Mouse (Mus musculus): ENCODE measurements around the gene Slc36a2. TPM values are rescaled to one million over a fixed set of nuclear protein-coding genes. Genes with fewer than 3 reads are reported as not detected.
A peak's percentile ranks its signal among the peaks of the same experiment; 100 is the strongest.

The Slc36a2 gene
- total RNA-seq (2021): under 1 TPM in 1 of 2 experiments, not detected in 1; 0.35 TPM
- long read RNA-seq, experiment 1, partial matches to known transcripts: 0 of 1 reads
- long read RNA-seq, experiment 1, other reads (novel, unspliced or antisense): 0 of 1 reads
- long read RNA-seq, experiment 2: 0 reads

DNA sequence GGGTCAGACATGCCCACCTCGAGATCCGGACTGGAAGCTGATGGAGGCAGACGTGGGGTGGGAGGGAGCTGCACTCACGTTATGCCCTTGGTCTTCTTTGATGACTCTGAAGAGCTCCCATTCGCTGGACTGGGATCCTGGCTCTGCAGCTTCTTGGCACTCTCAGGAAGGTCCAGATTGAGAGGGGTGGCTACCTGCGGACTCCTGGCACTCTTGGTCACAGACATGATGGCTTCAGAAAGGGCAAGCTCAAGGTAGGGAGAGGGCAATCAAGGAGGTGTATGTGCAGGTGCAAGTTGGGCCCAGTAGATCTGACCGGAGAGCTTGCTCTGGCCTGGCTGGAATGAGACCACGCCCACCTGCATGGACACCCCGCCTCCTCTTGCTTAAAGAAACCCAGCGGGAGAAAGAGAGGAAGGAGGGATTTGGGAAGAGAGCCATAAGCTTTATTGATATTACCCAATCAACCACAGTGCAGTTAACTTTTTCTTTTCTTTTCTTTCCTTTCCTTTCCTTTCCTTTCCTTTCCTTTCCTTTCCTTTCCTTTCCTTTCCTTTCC is at the start of gene Slc36a2:
Gene Slc36a2, minus strand, starts transcription at position 345 of the 559 bp plus-strand sequence.
- no peak for DNase-seq (ENCODE audit: low spot score in 2 of 2)

DNA sequence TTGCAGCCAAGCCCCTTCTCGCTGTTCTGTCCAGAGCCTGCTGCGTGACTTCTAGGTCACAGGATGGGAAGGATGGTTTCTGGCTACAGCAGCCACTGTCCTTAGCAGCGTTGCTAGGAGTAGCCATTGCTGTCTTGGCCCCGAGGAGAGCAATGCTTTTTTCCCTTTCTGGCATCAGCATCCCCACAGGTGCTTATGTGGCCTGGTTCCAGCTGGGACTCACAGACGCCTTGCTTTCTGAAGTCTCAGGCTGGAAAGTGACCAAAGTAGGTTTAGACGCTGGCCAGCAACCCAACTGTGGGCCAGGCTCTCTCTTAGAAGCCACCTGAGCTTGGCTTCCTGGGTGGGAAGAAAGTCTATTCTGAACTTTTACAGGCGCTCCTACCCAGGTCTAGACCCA is 49.4 kb upstream of the Slc36a2 start:
- no peak for DNase-seq (ENCODE audit: low spot score in 2 of 2)

DNA sequence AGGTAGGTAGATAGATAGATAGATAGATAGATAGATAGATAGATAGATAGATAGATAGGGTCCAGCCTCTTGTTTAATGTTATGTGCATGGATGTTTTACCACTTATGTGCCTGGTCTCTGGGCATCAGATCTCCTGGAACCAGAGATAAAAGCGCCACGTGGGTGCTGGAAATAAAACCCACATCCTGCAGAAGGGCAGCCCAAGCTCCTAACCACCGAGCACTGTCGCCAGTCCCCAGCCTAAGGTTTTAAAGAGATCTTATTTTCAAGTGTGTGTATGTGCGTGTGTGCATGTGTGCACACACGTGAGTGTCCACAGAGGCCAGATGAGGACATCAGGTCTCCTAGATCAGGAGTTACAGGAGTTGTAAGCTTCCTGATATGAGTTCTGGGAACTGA is 46.2 kb upstream of the Slc36a2 start:
- DNase-seq (ENCODE audit: low spot score in 2 of 2): no peak

DNA sequence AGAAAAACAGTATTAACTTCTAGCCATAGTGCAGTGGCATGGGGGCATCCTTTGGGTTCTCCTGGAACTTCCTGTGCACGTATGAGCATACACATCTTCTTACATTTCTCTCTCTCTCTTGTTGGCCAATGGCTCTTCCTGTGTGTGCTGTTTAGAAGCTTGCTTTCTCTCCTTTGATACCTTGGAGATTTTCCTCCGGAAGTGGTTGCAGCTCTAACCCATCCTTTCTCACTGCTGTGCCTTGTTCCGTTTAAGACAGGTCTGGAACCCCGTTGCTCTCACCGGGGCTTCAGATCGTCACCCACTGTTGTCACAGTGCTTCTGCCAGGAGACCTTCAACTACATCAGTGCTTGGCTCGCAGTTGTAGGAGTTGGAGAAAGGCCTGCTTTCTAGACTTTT is 36.4 kb upstream of the Slc36a2 start:
- no peak for DNase-seq (ENCODE audit: low spot score in 2 of 2)

DNA sequence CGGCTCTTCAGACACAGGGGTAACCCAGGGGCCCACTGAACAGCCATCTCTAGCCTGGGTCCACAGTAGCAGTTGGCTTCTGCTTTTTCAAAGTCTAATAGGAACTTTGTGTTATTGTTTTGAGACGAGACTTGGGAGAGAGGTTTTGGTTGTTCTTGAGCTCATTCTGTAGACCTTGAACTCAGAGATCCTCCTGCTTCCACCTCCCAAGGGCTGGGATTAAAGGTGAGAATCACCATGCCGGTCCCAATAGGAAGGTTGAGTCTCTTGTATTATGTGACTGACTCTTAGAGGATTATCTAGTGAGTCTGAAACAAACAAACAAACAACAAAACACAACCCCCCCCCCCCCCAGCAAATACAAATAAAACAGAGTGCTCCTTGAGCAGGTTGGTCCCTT is 33.6 kb upstream of the Slc36a2 start:
- DNase-seq (ENCODE audit: low spot score in 2 of 2): no peak

DNA sequence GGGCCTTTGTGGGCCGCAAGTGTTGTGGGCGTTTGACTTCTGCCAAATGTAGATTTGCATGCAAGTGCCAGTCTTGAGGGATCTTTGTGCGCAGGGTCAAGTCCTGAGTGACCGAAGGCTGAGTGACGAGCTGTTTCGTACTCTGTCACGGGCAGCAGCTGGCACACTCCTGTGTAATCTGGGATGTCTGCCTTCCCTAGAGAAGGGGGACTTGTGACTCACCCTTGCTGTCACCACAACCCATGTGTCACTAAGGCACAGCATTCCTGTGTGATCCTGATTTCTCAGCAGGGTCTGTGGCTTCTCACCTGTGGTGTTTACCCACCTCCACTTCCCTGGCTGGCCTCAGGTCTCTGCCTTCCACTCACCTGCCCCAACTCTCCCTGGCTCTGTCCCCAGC is 33.0 kb upstream of the Slc36a2 start:
- no peak for DNase-seq (ENCODE audit: low spot score in 2 of 2)

DNA sequence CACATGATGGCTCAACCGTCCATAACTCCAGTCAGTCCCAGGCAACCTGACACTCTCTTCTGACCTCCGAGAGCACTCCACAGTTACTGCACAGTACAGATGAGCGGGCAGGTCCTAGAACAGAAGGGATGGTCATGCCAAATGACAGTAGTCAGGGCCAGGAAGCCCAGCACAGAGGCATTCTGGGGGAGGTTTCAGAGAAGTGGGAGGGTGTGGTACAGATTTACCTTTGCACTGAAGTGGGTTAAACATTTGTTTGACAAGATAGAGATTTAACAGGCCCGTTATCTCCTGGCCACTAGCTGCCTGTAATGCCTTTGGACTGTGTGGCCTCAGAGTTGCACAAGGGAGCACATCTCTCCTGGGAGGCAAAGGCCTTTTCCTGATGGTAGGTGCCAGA is 32.5 kb upstream of the Slc36a2 start:
- DNase-seq (ENCODE audit: low spot score in 2 of 2): no peak

DNA sequence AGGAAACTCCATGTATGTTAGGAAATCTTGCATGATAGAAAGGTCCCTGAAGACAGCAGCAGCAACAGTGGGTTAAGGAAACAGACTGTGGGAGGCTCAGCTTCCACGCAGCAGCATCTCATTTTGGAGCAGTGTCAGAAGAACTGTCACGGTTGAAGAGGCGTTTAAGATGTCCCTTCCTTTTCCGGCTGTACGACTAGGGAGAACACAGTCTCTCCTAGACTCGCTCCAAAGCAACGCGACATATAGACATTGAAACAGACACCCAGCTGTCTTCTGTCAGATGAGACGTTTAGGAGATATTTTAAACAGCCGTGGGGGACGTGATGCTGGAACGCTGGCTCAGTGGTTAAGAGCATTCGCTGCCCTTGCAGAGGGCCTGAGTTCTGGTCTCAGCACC is 32.0 kb upstream of the Slc36a2 start:
- DNase-seq (ENCODE audit: low spot score in 2 of 2): peak; percentile 50 to 65

DNA sequence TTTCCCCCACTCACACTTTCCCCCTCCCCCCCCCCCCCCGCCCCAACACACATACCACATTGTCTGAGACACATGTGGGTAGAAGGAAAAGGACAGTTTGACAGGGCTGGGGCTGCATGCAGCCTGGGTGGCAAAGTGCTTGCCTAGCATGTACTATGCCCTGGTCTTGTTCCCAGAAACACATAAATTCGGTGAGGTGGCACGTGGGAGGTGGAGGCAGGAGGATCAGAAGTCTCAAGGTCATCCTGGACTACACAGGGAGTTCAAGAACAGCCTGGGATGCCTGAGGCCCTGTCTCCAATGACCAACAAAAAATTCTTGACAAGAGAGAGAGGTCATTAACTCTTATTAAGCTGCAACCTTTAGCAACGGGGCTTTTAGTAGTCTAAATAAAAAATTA is 31.2 kb upstream of the Slc36a2 start:
- DNase-seq (ENCODE audit: low spot score in 2 of 2): no peak

DNA sequence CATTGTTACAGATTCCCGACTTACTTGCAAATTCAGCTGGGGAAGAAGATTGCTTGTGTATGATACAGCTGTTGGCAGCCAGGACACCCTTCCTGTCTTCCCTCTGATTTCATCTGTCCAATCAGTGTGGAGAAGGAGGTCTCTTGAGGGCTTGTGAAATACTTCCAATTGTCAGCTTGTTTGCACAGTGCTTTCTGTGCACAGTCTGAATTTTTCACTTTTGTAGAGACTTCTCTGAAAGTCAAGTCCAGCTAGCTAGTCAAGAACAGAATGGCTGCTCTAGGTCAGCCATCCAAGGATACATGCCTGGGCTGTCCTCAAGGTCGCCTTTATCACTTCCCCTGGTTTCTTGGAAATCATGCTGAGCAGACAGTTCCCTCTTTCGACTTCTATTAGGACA is 30.1 kb upstream of the Slc36a2 start:
- no peak for DNase-seq (ENCODE audit: low spot score in 2 of 2)

DNA sequence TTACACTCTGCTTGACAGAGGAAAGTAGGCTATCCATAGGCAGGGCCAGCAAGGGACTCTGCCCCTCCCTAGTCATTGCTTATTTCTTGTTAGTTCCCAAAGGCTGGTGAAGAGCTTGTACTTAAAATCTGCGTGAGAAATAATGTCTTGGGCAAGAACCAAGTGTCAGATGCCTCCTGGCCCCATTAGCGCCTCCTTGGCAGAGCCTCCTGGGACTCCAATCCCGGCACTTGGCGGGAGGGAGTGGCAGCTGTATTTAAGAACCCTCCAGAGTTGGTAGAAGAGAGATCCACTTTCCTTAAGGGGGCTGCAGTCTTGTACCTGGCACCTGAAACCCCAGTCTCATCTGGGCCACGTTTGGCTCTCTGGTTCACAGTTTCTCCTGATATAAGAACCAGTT is 29.3 kb upstream of the Slc36a2 start:
- no peak for DNase-seq (ENCODE audit: low spot score in 2 of 2)

DNA sequence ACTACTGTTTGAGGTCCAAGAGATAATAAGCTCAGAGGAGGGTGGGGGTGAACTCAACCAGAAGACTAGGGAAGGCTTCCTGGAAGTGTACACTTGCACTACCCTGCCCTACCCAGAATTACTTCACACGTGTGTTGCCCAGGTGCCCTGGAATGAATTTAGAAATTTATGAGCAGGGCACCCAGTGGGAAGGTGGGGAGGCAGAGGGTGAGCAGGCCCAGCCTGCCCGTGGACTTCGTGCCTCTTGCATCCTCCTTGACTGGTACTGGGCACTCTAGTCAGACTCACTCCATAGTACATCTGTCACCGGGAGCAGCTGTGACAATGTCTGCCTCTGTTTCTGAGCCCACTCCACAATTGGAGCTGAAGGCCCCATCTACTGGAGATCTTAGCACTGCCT is 28.6 kb upstream of the Slc36a2 start:
- no peak for DNase-seq (ENCODE audit: low spot score in 2 of 2)

DNA sequence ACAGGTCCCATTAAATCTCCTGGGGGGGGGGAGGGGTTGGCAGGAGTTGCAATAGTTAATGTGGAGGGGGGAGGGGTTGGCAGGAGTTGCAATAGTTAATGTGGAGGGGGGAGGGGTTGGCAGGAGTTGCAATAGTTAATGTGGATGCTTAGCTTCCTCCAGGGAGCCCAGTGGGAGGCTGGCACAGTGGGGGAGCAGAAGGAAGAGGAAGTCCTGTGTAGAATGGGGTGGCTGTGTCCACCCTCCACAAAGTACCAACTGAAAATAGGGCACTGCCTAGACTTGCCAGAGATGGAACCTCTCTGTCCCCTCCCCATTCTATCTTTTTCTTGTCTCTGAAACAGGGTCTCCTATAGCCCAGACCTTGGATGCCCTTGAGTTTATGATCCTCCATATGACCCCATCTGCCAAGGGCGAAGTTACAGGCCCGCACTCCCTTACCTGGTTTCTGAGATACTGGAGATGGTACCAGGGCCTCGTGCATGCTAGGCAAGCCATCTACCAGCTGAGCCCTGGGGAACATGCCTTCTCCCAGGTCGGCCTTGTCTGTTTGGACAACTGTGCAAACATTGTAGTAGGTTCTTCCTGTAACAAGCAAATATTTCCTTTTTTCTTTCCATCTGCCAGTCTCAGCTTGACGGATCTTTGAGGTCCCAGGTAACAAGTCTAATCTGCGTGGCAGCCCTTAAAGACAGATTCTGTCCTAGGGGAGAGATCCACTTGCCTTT is 24.9 kb upstream of the Slc36a2 start:
- DNase-seq (ENCODE audit: low spot score in 2 of 2): no peak

DNA sequence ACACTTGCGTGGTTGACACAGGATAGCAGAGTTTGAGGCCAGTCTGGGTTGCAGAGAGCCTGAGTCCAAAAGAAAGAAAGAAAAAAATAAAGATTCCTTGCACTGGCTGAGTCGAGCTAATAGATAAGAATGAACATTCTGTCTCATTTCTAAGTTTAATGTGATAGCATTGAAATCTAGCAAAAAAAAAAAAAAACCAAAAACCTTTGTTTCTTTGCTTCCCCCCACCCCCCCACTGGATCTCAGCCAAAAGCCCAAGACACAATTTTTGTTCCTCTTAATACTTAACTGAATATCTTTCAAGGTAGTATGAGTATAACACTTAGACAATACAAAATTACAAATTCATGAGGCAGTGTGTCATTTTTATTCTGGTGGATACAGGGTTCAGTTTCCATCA is 24.2 kb upstream of the Slc36a2 start:
- no peak for DNase-seq (ENCODE audit: low spot score in 2 of 2)

DNA sequence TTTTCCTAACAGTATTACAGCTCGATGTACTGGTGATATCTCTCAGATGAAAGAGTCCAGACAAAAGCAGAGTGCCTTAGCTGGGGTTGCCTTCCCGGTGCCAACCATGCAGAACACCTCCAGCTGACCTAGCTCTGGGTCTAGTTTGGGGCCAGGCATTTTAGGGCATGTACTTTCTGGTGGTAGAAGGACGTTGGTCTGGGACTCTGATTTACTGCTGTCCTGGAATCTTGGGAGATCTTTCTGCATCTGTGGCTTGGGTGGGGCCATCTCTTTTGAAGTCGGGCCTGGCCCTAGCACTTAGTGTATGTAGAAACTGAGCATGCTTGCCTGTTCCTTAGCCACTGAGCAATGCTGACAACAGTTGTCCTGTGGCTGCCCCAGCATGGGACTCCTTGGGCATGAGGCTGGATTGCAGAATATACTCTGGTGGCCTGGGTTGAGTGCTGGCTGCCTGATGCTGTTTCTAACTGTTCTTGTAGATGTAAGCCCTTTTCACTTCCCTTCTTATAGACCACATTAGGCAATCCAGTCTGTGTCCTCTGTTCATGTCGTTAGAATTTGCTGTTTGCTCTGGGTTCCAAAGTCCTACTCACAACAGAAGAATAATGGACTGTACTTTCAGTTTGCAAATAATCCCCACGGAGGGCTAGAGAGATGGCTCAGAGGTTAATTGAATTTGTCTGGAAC is 23.3 kb upstream of the Slc36a2 start:
- no peak for DNase-seq (ENCODE audit: low spot score in 2 of 2)

DNA sequence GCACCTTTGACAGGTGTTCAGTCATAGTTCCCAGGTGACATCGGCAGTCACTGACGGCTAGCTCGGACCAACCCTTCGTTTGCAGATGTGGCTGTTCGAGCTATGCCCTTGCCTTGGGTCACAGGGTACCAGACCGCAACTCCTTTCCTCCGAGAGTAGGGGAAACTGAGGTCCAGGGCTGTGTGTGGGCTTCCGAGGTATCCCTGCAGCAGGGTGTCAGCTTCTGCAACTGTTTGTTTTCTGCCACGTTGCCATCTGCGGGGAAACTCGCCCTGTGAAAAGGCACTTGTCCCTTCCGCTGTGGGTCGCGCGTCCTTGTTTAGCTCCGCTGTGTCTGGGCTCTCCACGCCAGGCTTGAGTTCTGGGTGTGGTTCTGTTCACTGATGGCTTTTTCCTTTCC is 19.7 kb upstream of the Slc36a2 start:
- DNase-seq (ENCODE audit: low spot score in 2 of 2): no peak

DNA sequence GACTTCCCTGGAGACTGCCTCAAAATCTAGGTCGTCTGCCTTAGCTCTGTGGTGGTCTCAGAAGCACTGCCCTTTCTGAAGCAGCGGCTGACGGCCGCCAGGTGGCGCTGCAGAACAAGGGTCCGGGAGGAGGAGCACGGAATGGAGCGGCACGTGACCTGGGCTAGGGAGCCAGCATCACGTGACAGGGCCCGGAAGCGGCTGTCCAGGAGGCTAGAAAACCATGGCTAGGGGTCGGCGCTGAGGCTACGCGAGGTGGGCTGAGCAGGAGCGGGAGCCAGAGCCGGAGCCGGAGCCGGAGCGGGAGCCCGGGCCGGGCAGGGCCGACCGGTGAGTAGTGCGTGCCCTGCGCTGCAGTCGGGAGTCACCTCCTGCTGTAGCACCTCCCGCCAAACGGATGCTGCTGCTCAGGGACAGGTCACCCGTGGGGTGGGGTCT is 19.3 kb upstream of the Slc36a2 start, which contains the start of gene Slc36a1:
Gene Slc36a1, plus strand, starts transcription at position 192 of the 438 bp plus-strand sequence.
- DNase-seq (ENCODE audit: low spot score in 2 of 2): peak; percentile 97 to 100

DNA sequence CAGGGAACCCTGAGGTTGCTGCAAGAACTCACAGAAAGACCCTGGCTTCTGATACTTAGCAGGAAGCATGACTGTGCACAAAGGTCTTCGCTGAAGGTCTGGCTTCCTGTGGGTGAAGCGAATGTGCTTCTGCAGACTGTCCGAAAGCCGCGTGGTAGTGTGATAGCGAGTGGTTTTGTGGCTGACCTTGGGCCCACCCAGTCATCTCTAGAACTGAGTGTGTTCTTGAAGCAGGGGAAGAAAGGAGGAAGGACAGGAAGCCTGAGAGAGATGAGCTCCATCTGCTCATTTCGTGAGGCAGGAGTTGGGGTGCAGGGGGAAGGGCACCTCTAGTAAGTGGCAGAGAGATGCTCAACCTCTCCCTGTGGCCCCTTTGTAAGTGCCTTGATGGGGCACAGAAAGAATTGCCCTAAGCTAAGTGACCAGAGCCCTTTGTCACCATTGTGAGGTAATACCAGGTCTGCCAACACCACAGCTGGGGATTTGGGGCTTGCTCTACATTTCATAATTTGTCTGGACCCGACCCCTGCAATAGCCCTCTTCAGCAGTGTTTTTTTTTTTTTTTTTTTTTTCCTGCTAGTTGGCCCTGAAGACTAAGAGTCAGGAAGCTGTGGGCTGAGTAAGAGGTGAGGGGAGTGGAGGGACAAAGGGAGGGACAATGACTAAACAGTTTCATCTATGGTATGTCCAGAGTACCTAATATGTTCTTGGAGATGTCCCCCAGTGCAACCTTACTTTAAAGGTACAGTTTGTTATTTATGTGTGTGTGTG is 13.0 kb upstream of the Slc36a2 start:
- DNase-seq (ENCODE audit: low spot score in 2 of 2): no peak

DNA sequence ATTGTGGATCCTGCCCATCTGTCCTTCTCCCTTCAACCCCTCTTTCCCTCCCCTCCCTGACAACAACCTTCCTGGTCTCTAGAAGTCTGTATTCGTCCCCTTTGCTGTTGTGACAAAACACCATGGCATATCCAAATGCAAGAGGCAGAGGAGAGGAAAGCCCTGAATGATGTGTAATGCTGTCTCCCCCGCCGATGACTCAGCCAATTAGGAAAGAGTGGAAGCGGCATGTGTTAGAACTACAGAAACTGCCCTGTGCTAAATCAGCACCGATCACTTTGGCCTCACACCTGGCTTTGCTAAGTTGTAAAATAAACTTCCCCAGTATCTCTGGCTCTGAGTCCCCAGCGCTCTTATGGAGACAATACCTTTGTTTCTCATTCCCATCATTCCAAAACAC is 12.2 kb upstream of the Slc36a2 start:
- DNase-seq (ENCODE audit: low spot score in 2 of 2): no peak

DNA sequence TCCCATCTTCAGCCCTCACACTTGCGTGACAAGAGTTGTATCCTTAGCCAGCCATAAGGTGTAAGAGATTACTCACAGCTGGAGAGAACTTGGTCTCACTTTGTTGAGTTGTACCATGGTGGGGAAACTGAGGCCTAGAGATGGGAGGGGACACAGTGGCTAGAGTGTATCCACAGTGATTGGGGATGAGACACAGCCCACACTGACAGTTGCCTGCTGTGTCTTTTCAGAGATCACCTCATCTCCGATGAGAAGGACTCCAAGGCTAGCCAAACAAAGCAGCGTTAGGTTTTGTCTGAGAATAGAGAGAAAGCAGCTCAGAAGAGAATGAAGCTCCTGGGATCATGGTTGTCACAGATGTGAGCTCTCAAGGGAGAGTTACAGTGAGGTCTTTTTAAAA is 5.3 kb upstream of the Slc36a2 start:
- no peak for DNase-seq (ENCODE audit: low spot score in 2 of 2)

DNA sequence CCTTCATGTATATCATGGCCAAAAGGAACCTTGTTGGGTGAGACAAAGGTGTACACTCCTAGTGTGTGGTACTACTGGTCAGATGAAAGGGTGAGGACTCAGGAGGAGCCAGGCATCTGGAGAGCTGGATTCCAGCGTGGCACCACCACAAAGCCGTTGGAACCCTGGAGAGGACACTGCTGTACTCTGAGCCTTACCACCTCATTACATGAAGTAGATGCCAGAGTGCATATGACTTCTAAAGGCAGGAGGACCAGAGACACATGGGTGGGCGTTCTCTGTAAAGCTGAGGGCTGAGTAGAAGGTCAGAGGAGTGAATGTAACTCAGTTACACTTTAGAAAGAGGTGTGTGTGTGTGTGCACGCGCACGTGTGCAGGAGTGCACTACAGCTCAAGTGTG is 2.9 kb upstream of the Slc36a2 start:
- no peak for DNase-seq (ENCODE audit: low spot score in 2 of 2)

DNA sequence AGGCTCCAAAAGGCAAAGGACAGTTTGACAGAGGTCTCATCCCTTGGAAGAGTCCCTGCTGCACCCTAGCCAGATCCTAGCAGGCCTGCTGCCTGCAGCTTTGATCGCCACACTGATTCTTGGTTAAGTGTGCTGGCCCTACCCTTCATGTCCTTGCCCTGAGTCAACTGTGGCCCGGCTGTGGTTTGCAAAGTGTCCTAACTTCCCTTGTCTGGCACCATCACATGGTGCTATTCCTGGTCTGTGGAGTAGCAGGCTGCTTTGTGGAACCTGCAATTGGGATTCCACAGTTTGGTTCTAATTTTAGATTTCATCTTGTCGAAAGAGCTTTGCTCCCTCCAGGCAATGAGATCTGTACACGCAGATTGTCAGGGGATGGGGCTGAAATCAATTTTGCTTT is 2.4 kb upstream of the Slc36a2 start:
- DNase-seq (ENCODE audit: low spot score in 2 of 2): no peak

All from left cerebral cortex, adult 18-20 months (tissue).